Mouse (Mus musculus) brown adipose tissue, adult 24 weeks (tissue): ENCODE data around the gene Vps18. TPM values are rescaled to one million over a fixed set of nuclear protein-coding genes. Genes with fewer than 3 reads are reported as not detected.
A peak's percentile ranks its signal among the peaks of the same experiment; 100 is the strongest.

Experiments
- H3K27ac ChIP-seq: fragments of 200-500 bp; replicated peaks from 2 replicates; pipeline ENCODE4 v1.5.1; 2012; ENCODE audit warnings: low read depth, mild to moderate bottlenecking, low read length
- H3K4me1 ChIP-seq: fragments of 200-500 bp; 2 replicates; pipeline ENCODE4 v1.6.1; 2012; ENCODE audit warnings: low read length, mixed read lengths; ENCODE audit not compliant: control insufficient read depth, insufficient read depth, insufficient read length
- H3K4me3 ChIP-seq: fragments of 200-500 bp; 2 replicates; pipeline ENCODE4 v1.5.1; 2012; ENCODE audit warnings: low read depth, mild to moderate bottlenecking, low read length, moderate library complexity; ENCODE audit not compliant: insufficient read depth
- polyA plus RNA-seq: library from polyadenylated mRNA; stranded (reverse); fragments of >200 nt; gene quantifications from 2 replicates; pipeline ENCODE4 v1.2.4, GENCODE M21; 2012; ENCODE audit not compliant: missing spikeins, insufficient read depth, insufficient read length

Vps18 gene
- 3.6 and 4.8 TPM in 2 replicates for polyA plus RNA-seq

DNA sequence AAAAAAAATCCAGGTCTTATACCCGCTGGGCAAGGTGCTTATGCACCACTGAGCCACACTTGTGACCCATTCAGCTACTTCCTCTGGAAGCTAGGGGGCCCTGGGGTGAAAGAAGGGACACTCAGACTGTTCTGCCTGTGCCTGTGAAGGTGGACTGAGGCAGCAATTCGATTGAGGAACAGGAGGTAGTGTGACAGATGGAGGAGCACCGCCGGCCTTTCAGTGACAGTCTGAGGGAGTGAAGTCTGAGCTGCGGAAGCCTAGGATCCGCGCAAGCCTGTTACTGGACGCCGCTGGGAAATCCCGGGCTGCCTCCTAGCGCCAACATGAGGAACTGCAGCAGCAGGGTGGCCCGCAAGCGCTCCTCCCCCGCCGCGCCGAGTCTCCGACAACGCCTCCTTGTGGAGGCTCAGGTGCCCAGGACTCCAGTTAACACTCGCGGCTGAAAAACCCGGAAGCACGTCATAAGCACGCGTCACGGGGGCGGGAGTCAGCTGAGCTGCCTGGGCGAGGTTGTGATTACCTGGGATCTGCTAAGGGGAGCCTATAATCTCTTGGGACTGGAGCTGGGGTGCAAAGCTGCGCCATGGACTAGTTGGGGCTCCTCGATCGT, at the start of gene Vps18:
Vps18 (plus strand) TSS at position 471 of the 613 bp plus-strand sequence.
- Histone ChIP-seq H3K4me3 (peak within 1 kb of the TSS; percentile 73), H3K4me1 (peaks cover 2% of the 10 kb centered on the region; the same call in 1 of the 2 replicates), H3K27ac (peak within 1 kb of the TSS; percentile 69)

GRCm38 (mm10) chr2:119240075-119240818, 48.3 kb upstream of the Vps18 start:
- Histone ChIP-seq H3K4me3 (no peak overlapping the region), H3K4me1 (peaks cover 3% of the 10 kb centered on the region; the same call in 1 of the 2 replicates), H3K27ac (no peak overlapping the region)

DNA sequence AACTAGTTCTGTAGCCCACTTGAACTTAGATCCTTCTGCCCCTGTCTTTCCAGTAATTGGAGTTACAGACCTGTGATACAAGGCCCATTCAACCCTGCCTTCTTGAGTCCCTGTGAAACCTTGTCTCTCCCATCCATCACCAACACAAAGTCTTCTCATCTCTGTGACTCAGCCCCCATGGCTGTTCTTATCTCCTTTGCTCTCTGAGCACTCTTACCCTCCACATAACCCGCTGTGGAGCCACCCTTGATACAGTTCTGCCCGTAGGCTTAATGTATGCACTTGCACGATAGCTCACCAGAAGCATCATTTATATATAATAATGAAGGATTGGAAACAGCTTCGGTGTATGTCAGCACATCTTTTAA, 47.7 kb upstream of the Vps18 start:
- no peak overlapping the region for H3K27ac ChIP-seq
- no peak overlapping the region for H3K4me3 ChIP-seq
- peaks cover 3% of the 10 kb centered on the region; the same call in 1 of the 2 replicates for H3K4me1 ChIP-seq

DNA sequence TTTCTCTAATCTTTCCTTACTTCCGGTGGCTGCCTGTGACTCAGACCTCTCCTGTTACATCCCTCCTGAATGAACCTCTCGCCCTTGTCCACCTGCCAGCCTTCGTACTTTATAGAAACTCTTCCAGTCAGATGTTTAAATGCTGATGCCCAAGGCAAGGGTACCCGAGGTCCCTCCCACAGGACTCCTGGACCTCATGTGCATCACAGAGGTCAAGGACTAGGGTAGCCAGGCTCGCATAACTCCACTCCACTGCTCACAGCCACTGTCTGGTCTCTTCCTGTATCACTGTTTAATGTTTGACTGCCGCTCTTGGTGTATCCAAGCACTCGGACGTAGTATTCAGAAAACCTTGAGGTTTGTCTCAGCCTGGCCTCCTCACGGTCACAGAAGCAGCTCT, 46.0 kb upstream of the Vps18 start:
- Histone ChIP-seq H3K4me1 (no peaks in the 10 kb centered on the region), H3K27ac (no peak overlapping the region), H3K4me3 (no peak overlapping the region)

GRCm38 (mm10) chr2:119245246-119245645, 43.3 kb upstream of the Vps18 start:
- H3K4me3 ChIP-seq: no peak overlapping the region
- no peaks in the 10 kb centered on the region for H3K4me1 ChIP-seq
- H3K27ac ChIP-seq: no peak overlapping the region

GRCm38 (mm10) chr2:119247904-119248303, 40.6 kb upstream of the Vps18 start:
- H3K4me1 ChIP-seq: no peaks in the 10 kb centered on the region
- H3K27ac ChIP-seq: no peak overlapping the region
- H3K4me3 ChIP-seq: no peak overlapping the region

GRCm38 (mm10) chr2:119249592-119250061, 38.9 kb upstream of the Vps18 start:
- Histone ChIP-seq H3K4me3 (no peak overlapping the region), H3K4me1 (no peaks in the 10 kb centered on the region), H3K27ac (no peak overlapping the region)

DNA sequence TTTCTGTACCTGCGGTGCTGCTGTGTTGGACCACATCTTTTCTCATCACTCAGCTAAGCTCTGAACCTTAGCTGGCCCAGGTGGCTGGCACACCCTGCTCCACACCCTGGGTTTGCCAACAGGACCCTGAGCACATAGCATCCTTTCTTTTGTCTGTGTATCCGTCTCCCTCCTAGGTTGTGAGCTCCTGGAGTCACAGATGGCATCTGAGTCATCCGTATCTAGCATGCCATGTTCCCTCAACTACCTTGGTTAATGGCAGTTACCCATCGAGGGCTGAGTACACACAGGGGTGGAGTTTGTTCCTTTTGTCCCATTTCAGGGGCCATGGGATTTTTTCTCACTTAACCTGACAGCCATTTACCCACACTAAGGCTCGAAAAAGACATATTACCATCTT, 38.2 kb upstream of the Vps18 start:
- Histone ChIP-seq H3K27ac (no peak overlapping the region), H3K4me3 (no peak overlapping the region), H3K4me1 (no peaks in the 10 kb centered on the region)

DNA sequence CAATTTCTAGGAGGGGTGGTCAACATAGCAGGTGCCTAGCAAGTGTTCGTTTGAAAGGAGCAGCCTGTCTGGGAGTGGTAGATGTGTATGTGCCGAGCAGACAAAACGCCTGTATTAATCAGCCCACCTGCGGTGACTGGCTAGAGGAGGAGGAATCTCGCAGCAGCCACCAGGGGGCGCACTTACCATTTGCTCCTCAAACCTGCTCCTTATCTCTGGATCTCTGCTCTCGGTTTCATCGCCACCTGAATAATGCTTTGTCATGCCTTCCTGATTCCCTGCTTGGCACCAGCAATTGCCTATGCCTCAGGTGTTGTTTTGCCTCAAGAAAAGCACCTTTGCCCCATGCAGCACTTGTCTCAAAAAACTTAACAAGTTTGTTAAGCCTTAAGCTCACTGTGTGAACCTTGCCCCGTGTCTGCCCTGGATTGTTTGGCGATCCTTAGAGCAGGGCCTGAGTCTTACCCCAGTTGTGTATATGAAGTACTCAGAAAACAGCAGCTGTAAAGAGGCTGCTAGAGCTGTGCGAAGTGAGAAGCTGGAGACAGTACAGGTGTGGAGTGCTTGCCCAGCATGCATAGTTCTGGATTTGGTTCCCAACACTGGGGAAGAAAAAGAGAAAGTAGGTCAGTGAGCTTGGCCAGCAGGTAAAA, 37.6 kb upstream of the Vps18 start:
- Histone ChIP-seq H3K4me1 (no peaks in the 10 kb centered on the region), H3K4me3 (no peak overlapping the region; the same call in 1 of the 2 replicates), H3K27ac (no peak overlapping the region)

DNA sequence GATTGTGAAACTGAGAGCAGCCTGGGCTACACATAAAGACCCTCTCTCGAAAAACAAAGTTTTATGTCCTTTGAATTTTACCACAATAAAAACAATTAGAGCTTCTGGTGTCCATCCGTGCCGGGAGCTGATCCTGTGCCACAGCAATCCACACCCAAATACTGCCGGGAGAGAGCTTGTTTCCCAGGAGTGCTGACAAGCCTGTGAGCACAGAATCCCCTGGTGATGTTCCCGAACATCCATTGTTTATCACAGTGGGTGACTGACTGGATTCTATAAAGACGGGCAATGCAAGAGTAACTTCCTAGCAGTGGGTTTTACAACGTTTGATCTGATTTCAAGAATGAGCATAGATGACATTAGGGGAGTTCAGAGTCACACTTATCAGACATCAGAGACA, 33.6 kb upstream of the Vps18 start:
- no peaks in the 10 kb centered on the region for H3K4me1 ChIP-seq
- H3K4me3 ChIP-seq: no peak overlapping the region
- no peak overlapping the region for H3K27ac ChIP-seq

- no peaks in the 10 kb centered on the region for H3K4me1 ChIP-seq
- no peak overlapping the region for H3K4me3 ChIP-seq
- no peak overlapping the region for H3K27ac ChIP-seq
Measured at GRCm38 (mm10) chr2:119260518-119260917, 28.0 kb upstream of the Vps18 start.

- Histone ChIP-seq H3K27ac (no peak overlapping the region), H3K4me3 (no peak overlapping the region), H3K4me1 (no peaks in the 10 kb centered on the region)
Measured at GRCm38 (mm10) chr2:119261326-119261725, 27.2 kb upstream of the Vps18 start.

GRCm38 (mm10) chr2:119262978-119263377, 25.6 kb upstream of the Vps18 start:
- Histone ChIP-seq H3K27ac (no peak overlapping the region), H3K4me1 (no peaks in the 10 kb centered on the region), H3K4me3 (no peak overlapping the region)

DNA sequence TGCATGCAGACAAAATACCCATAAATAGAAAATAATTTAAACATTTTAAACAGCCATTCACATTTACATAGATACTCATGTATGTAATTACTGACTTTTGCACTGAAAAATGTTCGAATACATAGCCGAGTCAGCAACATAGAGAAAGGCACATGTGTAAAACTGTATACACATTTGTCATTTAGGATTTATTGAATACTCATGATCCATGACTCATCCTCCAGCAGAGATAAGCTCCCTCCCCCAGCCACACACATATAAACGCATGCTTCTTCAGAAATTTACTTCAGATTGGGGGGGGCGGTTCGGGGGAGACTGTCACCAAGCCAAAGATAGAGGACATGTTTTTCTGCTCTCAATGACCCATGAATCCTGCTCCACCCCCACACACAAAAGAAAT, 24.7 kb upstream of the Vps18 start:
- Histone ChIP-seq H3K4me3 (no peak overlapping the region), H3K4me1 (no peaks in the 10 kb centered on the region), H3K27ac (no peak overlapping the region)

GRCm38 (mm10) chr2:119270286-119270642, 18.3 kb upstream of the Vps18 start:
- Histone ChIP-seq H3K4me1 (no peaks in the 10 kb centered on the region), H3K27ac (no peak overlapping the region), H3K4me3 (no peak overlapping the region; the same call in 1 of the 2 replicates)
